Mouse (Mus musculus): ENCODE measurements around the gene Gm10037. TPM values are rescaled to one million over a fixed set of nuclear protein-coding genes. Genes with fewer than 3 reads are reported as not detected.
"Not testable (repeated sequence)": the region's sequence is repeated elsewhere in the genome, so short reads cannot be mapped to it uniquely, and the experiment has no call there.

Gene Gm10037
- polyA plus RNA-seq (2015; fragmentation: Nextera tagmentation; extraction: Ambion mirVana), result 2.3 and 3.1 TPM in 2 replicates

- 0 out of 2 replicates have a peak, but pooled peaks cover 3% of the 10 kb centered on the region for H3K9me3 ChIP-seq (ENCODE audit: control insufficient read depth, low read length)
- H3K27ac ChIP-seq (ENCODE audit: low read length), result no peak within 1 kb of the TSS
- H3K4me2 ChIP-seq (ENCODE audit: low read depth, low read length), result peak within 1 kb of the TSS; percentile 72
- peak; percentile 85 for ATAC-seq (ENCODE audit: low read depth)
- no peaks in the 10 kb centered on the region for H3K27me3 ChIP-seq (ENCODE audit: control insufficient read depth, insufficient read depth, low read depth, low read length)
- H3K36me3 ChIP-seq (ENCODE audit: control insufficient read depth, insufficient read depth, low read length), result peaks cover 7% of the 10 kb centered on the region
- H3K4me1 ChIP-seq (replicated peaks; ENCODE audit: control insufficient read depth, insufficient read depth, low read length), result no peaks in the 10 kb centered on the region
- H3K4me3 ChIP-seq (ENCODE audit: low read length), result peak within 1 kb of the TSS; percentile 70
- 5% methylated on average over 14 of the region's 14 CpGs for WGBS
- peak within 1 kb of the TSS; percentile 74 for H3K9ac ChIP-seq (ENCODE audit: low read length)
Measured at GRCm38 (mm10) chr13:67830911-67831336, at the start of gene Gm10037. Gm10037 (plus strand) TSS chr13:67831106.

DNA sequence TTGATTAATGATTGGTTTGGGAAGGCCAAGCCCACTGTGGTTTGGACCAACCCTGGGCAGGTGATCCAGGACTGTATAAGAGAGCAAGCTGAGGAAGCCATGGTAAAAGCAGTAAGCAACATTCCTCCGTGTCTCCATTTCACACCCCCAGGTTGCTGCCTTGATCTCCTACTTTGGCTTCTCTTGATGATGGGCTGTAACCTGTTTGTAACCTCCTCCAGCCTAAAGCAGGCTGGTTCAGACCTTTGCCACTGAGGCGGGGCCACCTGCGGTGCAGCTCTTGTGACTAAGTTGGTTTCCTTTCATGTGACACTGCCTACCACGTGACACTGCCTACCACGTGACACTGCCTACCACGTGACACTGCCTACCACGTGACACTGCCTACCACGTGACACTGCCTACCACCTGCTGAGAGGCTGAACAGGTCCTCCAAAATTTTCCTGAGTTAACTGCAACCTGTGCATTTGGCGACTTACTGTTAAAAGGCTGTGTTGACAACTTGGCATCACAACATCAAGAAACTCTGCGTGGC, 38.9 kb upstream of the Gm10037 start:
- 88% methylated on average over 10 of the region's 10 CpGs for WGBS

DNA sequence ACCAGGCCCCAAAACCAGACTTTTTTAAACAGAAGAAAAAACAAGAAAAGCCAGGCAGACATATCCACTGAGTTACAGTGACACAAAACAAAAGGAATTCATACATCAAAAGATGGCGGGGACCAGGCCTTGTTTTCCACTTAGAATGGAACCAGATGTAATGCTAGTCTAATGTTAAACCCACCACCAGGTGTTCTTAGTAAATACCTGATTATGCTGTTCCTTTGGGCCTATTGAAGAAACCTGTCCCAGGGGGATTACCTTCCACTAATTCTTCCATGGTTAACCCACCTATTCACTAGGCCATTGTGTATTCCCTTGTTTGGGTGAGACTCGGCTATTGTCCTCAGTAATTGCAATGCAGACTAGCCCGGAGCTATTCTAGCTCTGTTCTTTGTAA, 32.3 kb upstream of the Gm10037 start:
- Histone ChIP-seq H3K27me3 (ENCODE audit: control insufficient read depth, insufficient read depth, low read depth, low read length) (no peaks in the 10 kb centered on the region), H3K9me3 (ENCODE audit: control insufficient read depth, low read length) (no peaks in the 10 kb centered on the region), H3K27ac (ENCODE audit: low read length) (no peak overlapping the region), H3K9ac (ENCODE audit: low read length) (no peak overlapping the region), H3K36me3 (ENCODE audit: control insufficient read depth, insufficient read depth, low read length) (no peaks in the 10 kb centered on the region), H3K4me3 (ENCODE audit: low read length) (no peak overlapping the region), H3K4me2 (ENCODE audit: low read depth, low read length) (no peak overlapping the region), H3K4me1 (replicated peaks; ENCODE audit: control insufficient read depth, insufficient read depth, low read length) (no peaks in the 10 kb centered on the region)
- WGBS, result 87% methylated on average over 3 of the region's 3 CpGs
- ATAC-seq (ENCODE audit: low read depth), result no peak

More for the DNA sequence above, 38.9 kb upstream of the Gm10037 start:
- Histone ChIP-seq H3K4me2 (ENCODE audit: low read depth, low read length) (no peak overlapping the region), H3K27ac (ENCODE audit: low read length) (no peak overlapping the region), H3K4me3 (ENCODE audit: low read length) (no peak overlapping the region), H3K4me1 (replicated peaks; ENCODE audit: control insufficient read depth, insufficient read depth, low read length) (no peaks in the 10 kb centered on the region), H3K9me3 (ENCODE audit: control insufficient read depth, low read length) (0 out of 2 replicates have a peak, but pooled peaks cover 4% of the 10 kb centered on the region), H3K9ac (ENCODE audit: low read length) (no peak overlapping the region), H3K36me3 (ENCODE audit: control insufficient read depth, insufficient read depth, low read length) (0 out of 2 replicates have a peak, but pooled peaks cover 4% of the 10 kb centered on the region), H3K27me3 (ENCODE audit: control insufficient read depth, insufficient read depth, low read depth, low read length) (no peaks in the 10 kb centered on the region)
- ATAC-seq (ENCODE audit: low read depth), result no peak

- not testable (repeated sequence) for H3K4me1 ChIP-seq (replicated peaks; ENCODE audit: control insufficient read depth, insufficient read depth, low read length); H3K36me3 ChIP-seq (ENCODE audit: control insufficient read depth, insufficient read depth, low read length); H3K27ac ChIP-seq (ENCODE audit: low read length); H3K9me3 ChIP-seq (ENCODE audit: control insufficient read depth, low read length); H3K9ac ChIP-seq (ENCODE audit: low read length); H3K27me3 ChIP-seq (ENCODE audit: control insufficient read depth, insufficient read depth, low read depth, low read length); H3K4me2 ChIP-seq (ENCODE audit: low read depth, low read length); ATAC-seq (ENCODE audit: low read depth); H3K4me3 ChIP-seq (ENCODE audit: low read length)
- 85% methylated on average over 3 of the region's 3 CpGs for WGBS
Measured at GRCm38 (mm10) chr13:67799151-67799550, 31.8 kb upstream of the Gm10037 start.

DNA sequence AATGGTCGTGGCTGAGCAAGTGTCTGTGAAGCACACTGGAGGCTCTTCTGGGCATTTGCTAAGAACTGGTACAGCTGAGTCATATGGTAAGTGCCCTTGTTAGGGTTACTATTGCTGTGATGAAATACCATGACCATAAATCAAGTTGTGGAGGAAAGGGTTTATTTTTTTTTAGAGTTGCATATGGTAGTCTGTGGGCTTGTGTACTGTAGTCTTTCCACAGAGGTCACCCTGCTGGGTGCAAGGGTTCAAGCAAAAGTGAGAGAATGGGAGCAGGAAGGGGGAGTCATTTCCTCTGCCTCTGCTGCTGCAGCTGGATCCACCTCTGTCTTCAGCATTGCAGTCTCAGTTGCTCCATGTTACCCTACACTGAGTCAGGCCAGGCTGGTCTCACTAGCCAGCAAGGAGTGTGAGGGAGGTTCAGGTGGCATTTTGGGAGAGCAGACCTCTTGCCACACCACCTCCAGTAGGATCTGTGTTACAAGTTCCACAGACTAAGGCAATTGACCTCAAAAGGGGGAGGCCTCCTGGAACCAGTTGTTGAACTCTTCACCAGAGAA, 19.2 kb upstream of the Gm10037 start:
- Histone ChIP-seq H3K4me1 (replicated peaks; ENCODE audit: control insufficient read depth, insufficient read depth, low read length) (no peaks in the 10 kb centered on the region), H3K36me3 (ENCODE audit: control insufficient read depth, insufficient read depth, low read length) (no peaks in the 10 kb centered on the region), H3K4me3 (ENCODE audit: low read length) (no peak overlapping the region), H3K4me2 (ENCODE audit: low read depth, low read length) (no peak overlapping the region), H3K27me3 (ENCODE audit: control insufficient read depth, insufficient read depth, low read depth, low read length) (no peaks in the 10 kb centered on the region), H3K27ac (ENCODE audit: low read length) (no peak overlapping the region), H3K9me3 (ENCODE audit: control insufficient read depth, low read length) (no peaks in the 10 kb centered on the region; the same call in 1 of the 2 replicates), H3K9ac (ENCODE audit: low read length) (no peak overlapping the region)
- ATAC-seq (ENCODE audit: low read depth), result no peak
- WGBS, result 39% methylated on average over 1 of the region's 1 CpGs

GRCm38 (mm10) chr13:67812961-67813709, 17.8 kb upstream of the Gm10037 start:
- Histone ChIP-seq H3K27ac (ENCODE audit: low read length) (no peak overlapping the region), H3K9me3 (ENCODE audit: control insufficient read depth, low read length) (no peaks in the 10 kb centered on the region; the same call in 1 of the 2 replicates), H3K4me1 (replicated peaks; ENCODE audit: control insufficient read depth, insufficient read depth, low read length) (no peaks in the 10 kb centered on the region), H3K4me3 (ENCODE audit: low read length) (peak overlapping the region; percentile 79), H3K36me3 (ENCODE audit: control insufficient read depth, insufficient read depth, low read length) (no peaks in the 10 kb centered on the region), H3K4me2 (ENCODE audit: low read depth, low read length) (no peak overlapping the region), H3K27me3 (ENCODE audit: control insufficient read depth, insufficient read depth, low read depth, low read length) (no peaks in the 10 kb centered on the region), H3K9ac (ENCODE audit: low read length) (no peak overlapping the region)
- WGBS, result 76% methylated on average over 8 of the region's 8 CpGs
- ATAC-seq (ENCODE audit: low read depth), result peak; percentile 20; the same call in 1 of the 2 replicates

GRCm38 (mm10) chr13:67813710-67814660, 16.9 kb upstream of the Gm10037 start, which contains the start of gene Zfp273:
Zfp273 (plus strand) TSS chr13:67813740.
- no peaks in the 10 kb centered on the region; the same call in 1 of the 2 replicates for H3K9me3 ChIP-seq (ENCODE audit: control insufficient read depth, low read length)
- peak; percentile 97 for ATAC-seq (ENCODE audit: low read depth)

GRCm38 (mm10) chr13:67818636-67819035, 12.3 kb upstream of the Gm10037 start:
- no peak overlapping the region for H3K4me2 ChIP-seq (ENCODE audit: low read depth, low read length)
- no peak overlapping the region for H3K4me3 ChIP-seq (ENCODE audit: low read length)
- 67% methylated on average over 1 of the region's 1 CpGs for WGBS
- no peaks in the 10 kb centered on the region for H3K4me1 ChIP-seq (replicated peaks; ENCODE audit: control insufficient read depth, insufficient read depth, low read length)
- H3K9me3 ChIP-seq (ENCODE audit: control insufficient read depth, low read length), result no peaks in the 10 kb centered on the region; the same call in 1 of the 2 replicates
- H3K9ac ChIP-seq (ENCODE audit: low read length), result no peak overlapping the region
- H3K27ac ChIP-seq (ENCODE audit: low read length), result peak overlapping the region; percentile 52
- peaks cover 10% of the 10 kb centered on the region for H3K36me3 ChIP-seq (ENCODE audit: control insufficient read depth, insufficient read depth, low read length)
- H3K27me3 ChIP-seq (ENCODE audit: control insufficient read depth, insufficient read depth, low read depth, low read length), result no peaks in the 10 kb centered on the region
- ATAC-seq (ENCODE audit: low read depth), result no peak

More at GRCm38 (mm10) chr13:67813710-67814660, 16.9 kb upstream of the Gm10037 start, which contains the start of gene Zfp273:
- 3% methylated on average over 31 of the region's 31 CpGs for WGBS
- Histone ChIP-seq H3K27ac (ENCODE audit: low read length) (peak within 1 kb of the TSS; percentile 90), H3K27me3 (ENCODE audit: control insufficient read depth, insufficient read depth, low read depth, low read length) (no peaks in the 10 kb centered on the region), H3K9ac (ENCODE audit: low read length) (peak within 1 kb of the TSS; percentile 79), H3K4me2 (ENCODE audit: low read depth, low read length) (peak within 1 kb of the TSS; percentile 88), H3K4me1 (replicated peaks; ENCODE audit: control insufficient read depth, insufficient read depth, low read length) (no peaks in the 10 kb centered on the region), H3K36me3 (ENCODE audit: control insufficient read depth, insufficient read depth, low read length) (peaks cover 2% of the 10 kb centered on the region; the same call in 1 of the 2 replicates), H3K4me3 (ENCODE audit: low read length) (peak within 1 kb of the TSS; percentile 79)

Data from lung, embryonic 16.5 days (tissue).